Comparison of ENCODE assay signal across 8 mouse cellular contexts in the genomic region with DNA sequence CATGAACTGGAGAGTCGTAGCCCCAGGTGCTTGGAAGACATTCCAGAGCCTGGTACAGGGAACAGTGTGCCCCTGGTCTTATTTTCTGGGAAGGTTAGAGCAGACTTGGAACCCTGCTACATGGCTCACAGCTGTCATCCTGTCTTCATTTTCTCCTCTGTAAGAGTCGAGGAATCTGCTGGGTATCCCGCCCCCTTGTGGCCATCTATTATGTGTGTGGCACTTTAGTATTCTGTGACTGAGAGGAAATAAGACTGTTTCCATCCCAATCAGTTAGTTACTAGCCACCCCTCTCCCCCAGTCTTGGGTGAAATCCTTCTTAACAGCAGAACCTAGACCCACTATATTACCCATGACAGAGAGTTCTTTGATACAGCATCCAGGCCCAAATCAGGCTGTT. TPM values are rescaled to one million over a fixed set of nuclear protein-coding genes. Genes with fewer than 3 reads are reported as not detected.
DNase-seq lines count a peak whose midpoint lies in the region; ATAC-seq and TF ChIP-seq lines count a peak whose summit lies in the region.
"Not testable (repeated sequence)": the region's sequence is repeated elsewhere in the genome, so short reads cannot be mapped to it uniquely, and the experiment has no call there.

No protein-coding gene starts in this region.

- peak; percentile 69 for DNase-seq in 416B (ENCODE audit: low read depth)
- peak; percentile 48 for DNase-seq in adrenal gland, adult 8-10 months
- DNase-seq in embryo, embryonic 10 days (ENCODE audit: low spot score) = peak; percentile 74
- DNase-seq in heart, adult 11 months = peak; percentile 86
- DNase-seq in kidney, adult 11 months = peak; percentile 23
- DNase-seq in left cerebral cortex, postnatal 14 days (ENCODE audit: low spot score in 2 of 2) = peak; percentile 35 to 59

- H3K4me3 ChIP-seq in midbrain, embryonic 13.5 days (replicated peaks); small intestine, adult 2 months (ENCODE audit: low read depth, low read length): not testable (repeated sequence)

- H3K36me3 ChIP-seq in midbrain, embryonic 13.5 days; small intestine, adult 2 months (ENCODE audit: control insufficient read depth, insufficient read depth, low read length): not testable (repeated sequence)

- not testable (repeated sequence) for H3K27ac ChIP-seq in midbrain, embryonic 13.5 days; small intestine, adult 2 months (ENCODE audit: insufficient read depth, low read depth, low read length)

- H3K9ac ChIP-seq in midbrain, embryonic 13.5 days (replicated peaks) = not testable (repeated sequence)

- not testable (repeated sequence) for H3K9me3 ChIP-seq in midbrain, embryonic 13.5 days

- TF ChIP-seq CTCF in small intestine, adult 2 months (IDR thresholded peaks at IDR 0.05; ENCODE audit: extremely low read depth, insufficient read length, insufficient replicate concordance, low read depth, low read length) = peak; percentile 15; the same call in 1 of the 2 replicates

- intact Hi-C loops in left cerebral cortex, postnatal 14 days (cut with DNase I) = loop anchor here (10.0 kb wide), 1 partner anchor 190 kb away; no protein-coding TSS in a partner anchor

- not testable (repeated sequence) for H3K4me2 ChIP-seq in midbrain, embryonic 13.5 days (replicated peaks)

- not testable (repeated sequence) for TF ChIP-seq POLR2A in small intestine, adult 2 months (IDR thresholded peaks at IDR 0.05; ENCODE audit: low read depth, low read length)

- WGBS in midbrain, embryonic 13.5 days = 29% methylated on average over 3 of the region's 3 CpGs
- WGBS in small intestine, adult 2 months = 6% methylated on average over 3 of the region's 3 CpGs

- peak; percentile 69; the same call in 1 of the 2 replicates for ATAC-seq in midbrain, embryonic 13.5 days

- not testable (repeated sequence) for H3K4me1 ChIP-seq in midbrain, embryonic 13.5 days (replicated peaks); small intestine, adult 2 months (ENCODE audit: control insufficient read depth, insufficient read depth, insufficient read length, low read length)

- H3K27me3 ChIP-seq in midbrain, embryonic 13.5 days; small intestine, adult 2 months (ENCODE audit: control insufficient read depth, insufficient read depth, low read length): not testable (repeated sequence)

RNA-seq across cellular contexts. Expression of gene Zfp825, which starts 41.1 kb away (rescaled TPM):
- 10 to 100 TPM; 10.9 to 14.6 (median 13.9) TPM for total RNA-seq in adrenal gland, adult 8-10 months (2022)
- 1 to 10 TPM; 6.3 to 6.8 TPM for total RNA-seq in left cerebral cortex, postnatal 14 days (2021)
- polyA plus RNA-seq in midbrain, embryonic 13.5 days (2015; fragmentation: Nextera tagmentation; extraction: Ambion mirVana) = 21.4 and 22.2 TPM in 2 replicates
- polyA plus RNA-seq in small intestine, adult 2 months (2012; rRNA removed) = 0.10 and 0.18 TPM in 2 replicates

Comparison
In these comparisons a context has a peak if more than half of its experiments do, and no peak if none do; other contexts are left out.
1. DNase-seq: peak in every context shown above with its lines; median percentile 86 in heart, adult 11 months; 74 in embryo, embryonic 10 days; 69 in 416B; 48 in adrenal gland, adult 8-10 months; 47 in left cerebral cortex, postnatal 14 days; 23 in kidney, adult 11 months.